Mouse (Mus musculus) heart, embryonic 14.5 days (tissue): ENCODE data around the gene Lbp. TPM values are rescaled to one million over a fixed set of nuclear protein-coding genes. Genes with fewer than 3 reads are reported as not detected.
A peak's percentile ranks its signal among the peaks of the same experiment; 100 is the strongest.

Source experiments
- ATAC-seq: fragments of 200-750 bp; cut with Nextera tagmentation; 2 replicates; pipeline ENCODE4 v1.8.0; 2017; ENCODE audit warnings: low read depth, moderate TSS enrichment; ENCODE audit not compliant: insufficient number of reproducible peaks, insufficient read depth, low FRiP score
- H3K27ac ChIP-seq, 2 experiments: fragments of 200-500 bp in 1 of 2; fragments of 300-500 bp in 1 of 2; sonication (generic) in 1 of 2; replicated peaks in 1 of 2; 2 replicates each; pipeline ENCODE4 v1.5.1; 2012 to 2014; ENCODE audit warnings: low read depth in 2 of 2, low read length in 2 of 2, control low read depth in 1 of 2, mild to moderate bottlenecking in 1 of 2, mixed read lengths in 1 of 2; ENCODE audit not compliant: control insufficient read depth in 1 of 2, insufficient read depth in 1 of 2
- H3K27me3 ChIP-seq: fragments of 300-500 bp; sonication (generic); 2 replicates; pipeline ENCODE4 v1.6.1; 2014; ENCODE audit warnings: mild to moderate bottlenecking, low read length, control low read depth; ENCODE audit not compliant: control insufficient read depth, insufficient read depth
- H3K36me3 ChIP-seq: fragments of 300-500 bp; sonication (generic); 2 replicates; pipeline ENCODE4 v1.6.1; 2014; ENCODE audit warnings: mild to moderate bottlenecking, control low read depth, low read length, mixed read lengths; ENCODE audit not compliant: control insufficient read depth, insufficient read depth
- H3K4me1 ChIP-seq, 2 experiments: fragments of 200-500 bp in 1 of 2; fragments of 300-500 bp in 1 of 2; sonication (generic) in 1 of 2; 2 replicates each; pipeline ENCODE4 v1.6.1; 2012 to 2014; ENCODE audit warnings: low read length in 2 of 2, control low read depth in 1 of 2, mixed read lengths in 1 of 2; ENCODE audit not compliant: control insufficient read depth in 2 of 2, insufficient read depth in 2 of 2
- H3K4me2 ChIP-seq: fragments of 300-500 bp; sonication (generic); 2 replicates; pipeline ENCODE4 v1.6.1; 2014; ENCODE audit warnings: mild to moderate bottlenecking, low read length
- H3K4me3 ChIP-seq, 2 experiments: fragments of 200-500 bp in 1 of 2; fragments of 300-500 bp in 1 of 2; sonication (generic) in 1 of 2; 2 replicates each; pipeline ENCODE4 v1.5.1; 2012 to 2014; ENCODE audit warnings: low read length in 2 of 2, mild to moderate bottlenecking in 2 of 2, control low read depth in 1 of 2, low read depth in 1 of 2, moderate library complexity in 1 of 2; ENCODE audit not compliant: control insufficient read depth in 1 of 2, insufficient read depth in 1 of 2
- H3K9ac ChIP-seq: fragments of 300-500 bp; sonication (generic); 2 replicates; pipeline ENCODE4 v1.6.1; 2014; ENCODE audit warnings: mild to moderate bottlenecking, low read length
- H3K9me3 ChIP-seq: fragments of 300-500 bp; sonication (generic); 2 replicates; pipeline ENCODE4 v1.6.1; 2016; ENCODE audit warnings: low read length, control low read depth; ENCODE audit not compliant: control insufficient read depth
- WGBS: fragments of 180-500 bp; shearing (Covaris S2); extraction: QIAGEN DNeasy Blood & Tissue Kit; methylation state at CpG from one replicate; pipeline ENCODE4 v1.1.7; 2014; 5-methylcytosine and 5-hydroxymethylcytosine counted together
- polyA plus RNA-seq: library from polyadenylated mRNA; unstranded; fragments of >200 nt; fragmentation: Nextera tagmentation; extraction: Ambion mirVana; gene quantifications from 2 replicates; pipeline ENCODE4 v1.2.1, GENCODE M21; 2014

The Lbp gene
- polyA plus RNA-seq, 1 experiment from 2014 or later: 18.0 TPM

DNA sequence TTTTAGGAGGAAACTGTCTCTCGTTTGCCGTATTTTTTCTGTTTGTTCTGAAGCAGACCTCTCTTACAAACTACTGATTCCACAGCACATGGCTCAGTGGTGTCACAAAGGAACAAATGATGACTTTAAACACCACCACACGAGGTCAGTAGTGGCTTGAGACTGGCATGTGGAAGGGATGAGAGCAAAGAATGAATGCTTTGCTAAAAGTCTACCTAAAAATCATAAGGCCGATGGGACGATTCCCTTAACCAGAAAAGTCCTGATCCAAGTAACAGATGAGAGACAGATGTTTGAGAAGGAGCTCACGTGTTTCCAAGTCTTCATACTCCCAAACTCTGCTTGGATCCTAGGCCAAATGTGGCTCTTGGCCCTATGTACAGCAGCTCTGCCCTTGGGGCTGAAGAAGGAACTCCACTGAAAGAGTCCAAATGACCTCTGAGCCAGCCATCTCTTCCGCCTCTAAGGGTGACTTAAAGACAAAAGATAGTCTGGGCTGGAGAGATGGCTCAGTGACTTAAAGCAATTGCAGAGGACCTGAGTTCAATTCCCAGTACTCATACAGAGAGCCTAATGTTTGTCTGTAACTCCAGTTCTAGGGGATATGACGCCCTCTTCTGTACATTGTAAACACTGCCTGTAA lies 55.5 kb downstream of the Lbp start:
- H3K4me3 ChIP-seq: peak overlapping the region in 1 of 2 experiments; percentile 76; a peak in 3 of 4 replicates
- H3K9ac ChIP-seq: no peak overlapping the region
- ATAC-seq: 0 out of 2 replicates have a peak, but pooled peaks have one; percentile 32
- peaks cover 8 to 19% of the 10 kb centered on the region in 2 experiments for H3K4me1 ChIP-seq
- H3K27me3 ChIP-seq: no peaks in the 10 kb centered on the region
- peak overlapping the region; percentile 48 to 52; a peak in 3 of 4 replicates for H3K27ac ChIP-seq
- H3K36me3 ChIP-seq: peaks cover 36% of the 10 kb centered on the region
- H3K4me2 ChIP-seq: peak overlapping the region; percentile 85
- 38% methylated on average over 8 of the region's 8 CpGs for WGBS
- H3K9me3 ChIP-seq: no peaks in the 10 kb centered on the region

DNA sequence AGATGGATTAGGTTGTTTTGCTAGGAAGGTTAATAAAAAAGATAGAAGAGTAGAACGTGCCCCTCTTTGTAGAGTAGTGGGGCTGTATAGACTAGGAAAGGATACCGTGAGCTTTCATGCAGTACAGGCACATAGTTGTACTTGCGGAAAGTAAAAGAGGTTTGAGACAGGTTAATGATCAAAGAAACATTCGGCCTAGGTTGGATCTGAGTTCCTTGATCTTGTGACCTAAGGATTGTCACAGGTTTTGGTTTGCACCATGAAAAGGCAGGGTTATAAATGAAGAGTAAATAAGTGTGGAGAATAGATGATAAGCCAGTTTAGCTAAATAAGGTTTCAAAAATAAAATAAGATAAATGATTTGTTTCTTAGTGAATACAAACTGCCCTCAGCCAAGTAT lies 57.9 kb downstream of the Lbp start:
- H3K4me1 ChIP-seq: peaks cover 8 to 14% of the 10 kb centered on the region in 2 experiments
- H3K9ac ChIP-seq: no peak overlapping the region
- H3K36me3 ChIP-seq: peaks cover 12% of the 10 kb centered on the region
- no peaks in the 10 kb centered on the region for H3K27me3 ChIP-seq
- 76% methylated on average over 4 of the region's 4 CpGs for WGBS
- no peak overlapping the region for H3K4me2 ChIP-seq
- H3K27ac ChIP-seq: no peak overlapping the region
- no peak overlapping the region for H3K4me3 ChIP-seq
- no peak for ATAC-seq
- no peaks in the 10 kb centered on the region for H3K9me3 ChIP-seq

DNA sequence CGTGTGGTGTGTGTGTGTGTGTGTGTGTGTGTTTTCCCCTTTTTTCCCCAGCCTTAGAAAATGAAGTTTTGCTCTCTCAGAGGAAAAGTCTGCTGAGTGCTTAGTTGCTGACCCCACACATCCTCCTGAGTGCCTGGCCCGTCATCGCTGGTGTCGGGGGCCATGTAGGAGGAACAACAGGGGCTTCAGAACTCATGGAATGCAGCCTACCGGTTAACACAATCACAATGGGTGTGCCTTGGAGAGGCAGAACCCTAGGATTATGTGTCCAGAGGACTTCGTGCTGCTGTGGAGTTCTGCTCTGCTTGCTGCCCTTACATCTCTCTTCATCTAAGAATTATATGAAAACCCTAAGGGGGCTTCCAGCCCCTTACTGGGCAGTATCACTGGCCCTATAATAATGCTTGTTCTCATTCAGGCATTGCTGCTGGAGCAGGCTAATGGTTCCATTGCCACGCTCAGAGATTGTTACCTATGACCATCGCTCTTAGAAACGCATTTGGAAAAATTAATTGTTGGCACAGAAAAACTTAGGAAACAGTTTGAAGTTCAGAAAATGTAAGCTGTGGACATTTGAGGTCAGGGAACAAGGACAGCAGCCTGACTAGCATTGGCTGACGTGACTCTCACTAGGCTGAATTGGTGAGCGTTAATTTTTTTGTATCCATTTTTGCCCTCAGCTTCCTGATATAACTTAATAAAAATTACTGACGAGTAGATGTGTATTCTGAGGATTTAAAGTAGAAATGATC lies 59.0 kb downstream of the Lbp start:
- WGBS: 71% methylated on average over 12 of the region's 12 CpGs

DNA sequence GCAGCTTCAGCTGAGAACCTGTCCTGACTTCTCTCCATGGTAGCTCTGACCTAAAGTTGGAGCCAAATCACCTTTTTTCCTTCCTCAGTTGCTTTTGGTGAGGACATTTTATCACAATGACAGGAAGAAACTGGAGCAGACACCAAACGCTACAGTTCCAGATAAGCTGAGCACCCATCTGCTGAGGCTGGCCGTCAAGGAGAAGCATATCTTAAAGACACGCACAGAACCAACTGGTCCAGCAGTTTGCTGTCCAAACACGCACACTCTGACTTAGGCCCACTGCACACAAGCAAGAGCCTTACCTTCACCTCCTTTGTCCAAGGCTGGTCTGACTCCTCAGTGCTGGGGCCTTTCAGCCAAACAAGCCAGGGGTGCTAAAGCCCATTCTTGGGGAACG lies 61.4 kb downstream of the Lbp start:
- no peaks in the 10 kb centered on the region for H3K4me1 ChIP-seq
- no peaks in the 10 kb centered on the region for H3K36me3 ChIP-seq
- no peaks in the 10 kb centered on the region for H3K9me3 ChIP-seq
- H3K4me2 ChIP-seq: no peak overlapping the region
- H3K27ac ChIP-seq: no peak overlapping the region
- WGBS: 60% methylated on average over 5 of the region's 5 CpGs
- H3K27me3 ChIP-seq: no peaks in the 10 kb centered on the region
- no peak overlapping the region for H3K4me3 ChIP-seq
- H3K9ac ChIP-seq: no peak overlapping the region
- ATAC-seq: no peak

More for the DNA sequence above, 59.0 kb downstream of the Lbp start:
- Histone ChIP-seq H3K4me3 (no peak overlapping the region), H3K27ac (no peak overlapping the region), H3K9me3 (no peaks in the 10 kb centered on the region), H3K36me3 (peaks cover under 1% of the 10 kb centered on the region; the same call in 1 of the 2 replicates), H3K4me2 (no peak overlapping the region), H3K27me3 (no peaks in the 10 kb centered on the region), H3K9ac (no peak overlapping the region), H3K4me1 (peaks cover 5 to 6% of the 10 kb centered on the region in 2 experiments)
- ATAC-seq: no peak

DNA sequence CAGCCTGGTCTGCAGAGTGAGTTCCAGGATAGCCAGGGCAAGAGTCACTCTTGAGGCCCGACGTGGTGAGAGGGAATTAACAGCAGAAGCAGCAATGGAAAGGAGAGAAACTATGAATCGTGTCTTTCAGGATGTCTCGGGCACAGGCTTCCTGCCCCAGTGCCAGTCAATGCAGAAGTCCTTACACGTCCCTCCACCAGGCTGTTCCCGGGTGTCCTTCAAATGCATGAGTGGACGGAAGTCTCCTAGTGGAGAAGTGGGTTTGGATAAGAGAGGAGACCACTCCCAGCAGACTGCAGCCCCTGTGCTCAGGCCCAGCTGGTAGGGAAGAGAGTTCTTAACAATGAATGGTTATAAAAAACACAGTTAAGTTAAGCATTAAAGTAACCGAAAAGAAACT lies 62.0 kb downstream of the Lbp start:
- H3K36me3 ChIP-seq: no peaks in the 10 kb centered on the region
- no peak overlapping the region for H3K9ac ChIP-seq
- H3K27ac ChIP-seq: no peak overlapping the region
- no peak overlapping the region for H3K4me3 ChIP-seq
- no peak for ATAC-seq
- H3K9me3 ChIP-seq: no peaks in the 10 kb centered on the region
- 0 out of 4 replicates have a peak, but pooled peaks cover 0 to 2% of the 10 kb centered on the region in 2 experiments for H3K4me1 ChIP-seq
- 82% methylated on average over 8 of the region's 8 CpGs for WGBS
- no peaks in the 10 kb centered on the region; the same call in 1 of the 2 replicates for H3K27me3 ChIP-seq
- no peak overlapping the region for H3K4me2 ChIP-seq

DNA sequence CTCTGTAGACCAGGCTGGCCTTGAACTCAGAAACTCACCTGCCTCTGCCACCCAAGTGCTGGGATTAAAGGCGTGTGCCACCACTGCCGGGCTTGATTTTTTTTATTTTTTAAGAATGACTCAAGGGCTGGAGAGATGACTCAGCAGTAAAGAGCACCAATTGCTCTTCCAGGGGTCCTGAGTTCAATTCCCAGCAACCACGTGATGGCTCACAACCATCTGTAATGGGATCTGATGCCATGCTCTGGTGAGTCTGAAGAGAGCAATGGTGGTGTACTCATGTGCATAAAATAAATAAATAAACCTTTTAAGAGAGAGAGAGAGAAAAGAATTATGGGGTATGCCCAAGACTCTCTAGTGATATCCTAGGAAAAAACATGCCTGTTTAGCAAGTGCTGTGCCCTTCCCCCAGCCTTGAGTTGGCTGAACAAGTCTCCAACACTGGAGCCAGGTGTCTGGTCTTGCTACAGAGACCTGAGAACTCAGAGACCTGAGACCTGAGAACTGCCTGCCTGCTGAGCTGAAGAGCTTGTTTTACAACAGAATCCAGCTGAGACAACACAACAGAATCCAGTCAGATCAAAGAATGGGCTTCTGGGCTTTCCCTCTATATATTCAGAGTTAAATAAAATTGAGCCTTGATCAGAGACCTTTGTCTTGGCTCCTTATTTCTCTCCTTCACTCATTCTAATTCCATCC lies 63.3 kb downstream of the Lbp start:
- 76% methylated on average over 3 of the region's 3 CpGs for WGBS
- Histone ChIP-seq H3K27ac (no peak overlapping the region), H3K36me3 (no peaks in the 10 kb centered on the region), H3K4me2 (no peak overlapping the region), H3K27me3 (peaks cover 7% of the 10 kb centered on the region), H3K4me3 (no peak overlapping the region), H3K9me3 (no peaks in the 10 kb centered on the region), H3K9ac (no peak overlapping the region), H3K4me1 (0 out of 4 replicates have a peak, but pooled peaks cover 0 to 2% of the 10 kb centered on the region in 2 experiments)
- no peak for ATAC-seq

DNA sequence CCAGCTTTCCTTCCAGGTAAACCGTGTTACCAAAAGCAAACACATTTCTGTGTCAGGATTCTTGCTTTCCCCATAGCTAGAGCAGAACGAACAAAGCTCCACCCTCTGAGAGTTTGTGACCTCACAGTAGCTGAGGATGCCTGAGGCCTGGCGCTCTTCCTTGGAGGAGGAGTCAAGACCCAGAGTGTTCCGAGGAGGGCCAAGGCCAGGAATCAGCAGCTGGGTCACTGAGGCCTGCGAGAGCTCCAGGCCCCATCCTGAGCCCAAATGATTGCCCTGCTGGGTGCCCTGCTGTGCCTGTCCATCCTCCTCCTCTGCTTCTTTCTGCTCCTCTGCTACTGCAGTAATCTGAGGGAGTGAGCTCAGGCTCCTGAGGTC lies 63.9 kb downstream of the Lbp start:
- Histone ChIP-seq H3K4me3 (no peak overlapping the region), H3K36me3 (no peaks in the 10 kb centered on the region), H3K4me1 (0 out of 4 replicates have a peak, but pooled peaks cover 0 to 2% of the 10 kb centered on the region in 2 experiments), H3K27me3 (peaks cover 13% of the 10 kb centered on the region), H3K9ac (no peak overlapping the region), H3K27ac (no peak overlapping the region), H3K9me3 (no peaks in the 10 kb centered on the region), H3K4me2 (no peak overlapping the region)
- ATAC-seq: no peak
- 15% methylated on average over 5 of the region's 5 CpGs for WGBS
